10 mouse cellular contexts compared by ENCODE assay signal in the genomic region with DNA sequence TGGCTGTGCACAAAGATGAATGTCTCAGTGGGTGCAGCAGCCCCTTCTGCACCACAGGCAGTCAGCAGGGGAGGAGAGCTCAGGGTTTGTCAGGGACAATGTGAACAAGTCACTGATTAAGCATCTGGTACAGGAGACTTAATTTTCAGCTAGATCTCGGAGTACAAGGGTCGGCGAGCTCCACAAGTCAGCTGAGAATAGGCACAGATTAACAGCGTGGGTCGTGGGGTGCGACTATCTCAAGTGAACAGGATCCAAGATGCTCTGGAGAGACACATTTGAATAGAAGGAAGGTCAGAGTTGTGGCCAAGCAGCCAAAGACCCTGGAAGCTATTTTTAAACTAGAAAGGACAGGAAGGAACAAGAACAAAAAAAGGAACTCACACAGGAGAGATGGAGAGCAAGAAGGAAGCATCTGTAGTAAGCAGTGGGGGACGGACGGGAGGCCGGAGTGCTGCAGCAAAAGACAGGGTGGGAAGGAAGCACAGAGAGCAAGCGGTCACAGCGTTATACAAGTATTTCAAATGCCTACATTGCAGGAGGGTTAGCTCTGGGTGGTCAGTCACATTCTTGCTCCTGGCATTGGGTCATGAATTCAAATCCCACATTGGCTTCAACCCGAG.
DNase-seq lines count a peak whose midpoint lies in the region; ATAC-seq lines count a peak whose summit lies in the region.
"Had no signal": no experiment of that assay in that cellular context is flagged by ENCODE, and none has a peak within 500 bp of the region (broad histone marks: within the 10 kb centered on the region; RNA-seq: fewer than 3 reads in every experiment).

No protein-coding gene starts in this region.

- H3K9ac ChIP-seq in forebrain, embryonic 11.5 days (ENCODE audit: low read length), result no peak overlapping the region
- H3K9ac ChIP-seq in midbrain, embryonic 16.5 days (ENCODE audit: low read depth, low read length), result no peak overlapping the region
- H3K9ac ChIP-seq: embryonic facial prominence, embryonic 15.5 days had no signal

- DNase-seq in forebrain, embryonic 10.5 days (ENCODE audit: extremely low spot score, low spot score), result no peak
- DNase-seq in forebrain, embryonic 11.5 days (ENCODE audit: low spot score), result no peak
- DNase-seq in midbrain, embryonic 10.5 days (ENCODE audit: low spot score), result no peak
- peak; percentile 59 to 75 for DNase-seq in kidney, postnatal 4 days
- DNase-seq in yolk sac, embryonic 10.5 days (ENCODE audit: low spot score), result peak; percentile 57
- DNase-seq in urinary bladder, postnatal 36 days (ENCODE audit: low spot score in 2 of 2), result no peak
- no peak for DNase-seq in right cerebral cortex, postnatal 14 days
- DNase-seq: gastrocnemius, postnatal 10 days had no signal

- 82% methylated on average over 12 of the region's 12 CpGs for WGBS in forebrain, embryonic 10.5 days
- WGBS in forebrain, embryonic 11.5 days, result 82% methylated on average over 12 of the region's 12 CpGs
- WGBS in midbrain, embryonic 16.5 days, result 60% methylated on average over 12 of the region's 12 CpGs
- 81% methylated on average over 12 of the region's 12 CpGs for WGBS in midbrain, embryonic 10.5 days

- H3K4me1 ChIP-seq in forebrain, embryonic 10.5 days, result peaks cover 35% of the 10 kb centered on the region
- H3K4me1 ChIP-seq in forebrain, embryonic 11.5 days (replicated peaks; ENCODE audit: control insufficient read depth, insufficient read depth, low read length), result no peaks in the 10 kb centered on the region
- H3K4me1 ChIP-seq in midbrain, embryonic 16.5 days (ENCODE audit: control insufficient read depth, insufficient read depth, low read length), result no peaks in the 10 kb centered on the region; the same call in 1 of the 2 replicates
- peaks cover 27% of the 10 kb centered on the region for H3K4me1 ChIP-seq in midbrain, embryonic 10.5 days

- no peak for ATAC-seq in forebrain, embryonic 11.5 days (replicated peaks; ENCODE audit: low FRiP score)
- no peak for ATAC-seq in midbrain, embryonic 16.5 days

- no peaks in the 10 kb centered on the region for H3K27me3 ChIP-seq in forebrain, embryonic 10.5 days (ENCODE audit: poor library complexity, severe bottlenecking)
- H3K27me3 ChIP-seq in forebrain, embryonic 11.5 days (ENCODE audit: control insufficient read depth, insufficient read depth, low read length), result no peaks in the 10 kb centered on the region
- H3K27me3 ChIP-seq in midbrain, embryonic 16.5 days (ENCODE audit: control insufficient read depth, insufficient read depth, low read depth, low read length), result no peaks in the 10 kb centered on the region
- no peaks in the 10 kb centered on the region for H3K27me3 ChIP-seq in midbrain, embryonic 10.5 days (ENCODE audit: low read depth, poor library complexity, severe bottlenecking)
- H3K27me3 ChIP-seq: embryonic facial prominence, embryonic 15.5 days had no signal

- no peak overlapping the region for H3K4me2 ChIP-seq in forebrain, embryonic 11.5 days (ENCODE audit: low read depth, low read length, severe bottlenecking)
- H3K4me2 ChIP-seq in midbrain, embryonic 16.5 days (ENCODE audit: low read length), result no peak overlapping the region
- H3K4me2 ChIP-seq: embryonic facial prominence, embryonic 15.5 days had no signal

- no peak overlapping the region for H3K4me3 ChIP-seq in forebrain, embryonic 10.5 days
- no peak overlapping the region for H3K4me3 ChIP-seq in forebrain, embryonic 11.5 days (ENCODE audit: low read depth, low read length)
- H3K4me3 ChIP-seq in midbrain, embryonic 16.5 days (ENCODE audit: low read depth, low read length), result no peak overlapping the region
- H3K4me3 ChIP-seq in midbrain, embryonic 10.5 days, result no peak overlapping the region
- H3K4me3 ChIP-seq: embryonic facial prominence, embryonic 15.5 days had no signal

- H3K9me3 ChIP-seq in forebrain, embryonic 10.5 days, result no peaks in the 10 kb centered on the region
- H3K9me3 ChIP-seq in forebrain, embryonic 11.5 days (ENCODE audit: control insufficient read depth, low read length), result no peaks in the 10 kb centered on the region
- no peaks in the 10 kb centered on the region for H3K9me3 ChIP-seq in midbrain, embryonic 16.5 days (replicated peaks; ENCODE audit: control insufficient read depth, low read length, poor library complexity, severe bottlenecking)
- no peaks in the 10 kb centered on the region for H3K9me3 ChIP-seq in midbrain, embryonic 10.5 days (replicated peaks)
- H3K9me3 ChIP-seq: embryonic facial prominence, embryonic 15.5 days had no signal

- H3K27ac ChIP-seq in forebrain, embryonic 10.5 days, result 0 out of 2 replicates have a peak overlapping the region, but pooled peaks have one; percentile 48
- H3K27ac ChIP-seq in forebrain, embryonic 11.5 days (ENCODE audit: low read depth, low read length), result no peak overlapping the region
- H3K27ac ChIP-seq in midbrain, embryonic 16.5 days (ENCODE audit: low read length), result peak overlapping the region; percentile 1; the same call in 1 of the 2 replicates
- no peak overlapping the region for H3K27ac ChIP-seq in midbrain, embryonic 10.5 days (replicated peaks)
- H3K27ac ChIP-seq: embryonic facial prominence, embryonic 15.5 days had no signal

- H3K36me3 ChIP-seq in forebrain, embryonic 10.5 days (replicated peaks), result peaks cover 49% of the 10 kb centered on the region
- no peaks in the 10 kb centered on the region for H3K36me3 ChIP-seq in forebrain, embryonic 11.5 days (ENCODE audit: control insufficient read depth, insufficient read depth, low read length)
- H3K36me3 ChIP-seq in midbrain, embryonic 16.5 days (ENCODE audit: control insufficient read depth, insufficient read depth, low read length), result no peaks in the 10 kb centered on the region
- H3K36me3 ChIP-seq in midbrain, embryonic 10.5 days, result peaks cover 30% of the 10 kb centered on the region; the same call in 1 of the 2 replicates

Comparison
In these comparisons a context has a peak if more than half of its experiments do, and no peak if none do; other contexts are left out.
1. H3K27ac ChIP-seq: peak in forebrain, embryonic 10.5 days (single experiment) and midbrain, embryonic 16.5 days (single experiment); none in forebrain, embryonic 11.5 days (single experiment) and midbrain, embryonic 10.5 days (single experiment).
2. DNase-seq: peak in kidney, postnatal 4 days (2 of 2) and yolk sac, embryonic 10.5 days (single experiment); none in forebrain, embryonic 10.5 days (single experiment), forebrain, embryonic 11.5 days (single experiment), midbrain, embryonic 10.5 days (single experiment), urinary bladder, postnatal 36 days (0 of 2) and right cerebral cortex, postnatal 14 days (single experiment).